Mouse (Mus musculus): ENCODE measurements around the gene 2310011J03Rik. TPM values are rescaled to one million over a fixed set of nuclear protein-coding genes. Genes with fewer than 3 reads are reported as not detected.
A peak's percentile ranks its signal among the peaks of the same experiment; 100 is the strongest.

2310011J03Rik gene
- total RNA-seq, 2 experiments from 2014 or later: 3.7 to 6.1 TPM

DNA sequence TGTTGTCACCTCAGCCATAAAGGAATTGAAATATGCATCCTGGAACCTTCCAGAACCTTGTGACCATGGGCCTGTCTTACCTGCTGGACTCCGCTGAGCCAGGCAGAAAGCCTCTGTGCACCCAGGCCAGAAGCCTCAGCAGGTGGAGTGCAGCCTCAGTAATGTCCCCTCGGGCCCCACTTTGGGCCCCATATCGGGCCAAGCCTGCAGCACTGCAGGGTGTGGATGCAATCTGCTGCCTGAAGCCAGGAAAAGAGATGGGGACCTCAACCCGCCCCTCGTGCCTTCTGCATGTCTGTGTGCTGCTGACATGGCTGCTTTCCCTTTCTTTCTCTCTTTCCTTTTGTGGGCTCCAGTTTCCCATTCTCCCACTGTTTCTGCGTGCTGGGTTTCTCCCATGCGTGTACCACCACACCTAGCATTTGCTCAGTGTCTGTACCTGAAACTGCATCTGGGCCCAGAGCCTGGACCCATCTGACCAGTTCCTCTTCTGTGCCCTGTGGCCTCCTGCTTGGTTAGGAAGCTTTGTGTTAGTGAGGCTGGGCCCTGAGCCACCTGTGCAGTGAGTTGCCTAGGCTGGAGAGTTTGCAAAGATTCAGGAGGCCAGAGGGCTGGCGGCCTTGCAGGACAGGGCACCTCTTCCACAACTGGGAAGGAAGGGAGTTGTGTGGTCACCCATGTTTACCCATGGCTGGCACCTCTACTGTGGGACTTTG lies 48.3 kb downstream of the 2310011J03Rik start:
- no peak for ATAC-seq (replicated peaks; ENCODE audit: low FRiP score, poor library complexity, severe bottlenecking)

DNA sequence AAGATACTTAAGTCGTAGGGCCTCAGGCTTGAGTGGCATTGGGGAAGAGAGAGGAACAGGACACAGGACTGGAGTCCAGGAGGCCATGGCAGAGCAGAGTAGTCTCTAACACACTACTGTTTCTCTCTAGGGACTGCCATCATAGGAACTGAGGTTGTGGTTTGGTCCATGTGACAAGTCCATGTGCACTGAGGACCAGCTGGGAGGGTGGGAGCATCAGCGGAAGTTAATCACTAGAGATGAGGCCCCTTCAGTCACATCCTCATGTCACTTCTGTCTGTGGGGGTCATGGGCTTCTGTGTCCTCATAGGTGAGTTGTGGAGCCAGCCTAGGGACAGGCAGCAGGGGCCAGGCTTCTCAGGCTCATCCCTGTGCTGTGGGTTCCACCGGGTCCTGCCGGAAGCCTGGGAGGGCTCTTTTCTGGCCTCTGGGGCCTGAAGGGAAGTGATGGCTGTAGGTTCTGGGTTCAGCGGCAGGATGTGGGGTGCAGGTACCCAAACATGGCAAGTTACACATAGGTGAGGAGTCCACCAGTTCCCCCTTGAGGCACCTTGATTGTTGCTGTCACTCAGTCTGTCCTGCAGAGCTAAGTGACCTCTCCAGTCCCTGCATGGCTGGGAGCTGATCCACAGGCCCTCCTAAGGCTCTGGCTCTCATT lies 49.0 kb downstream of the 2310011J03Rik start:
- ATAC-seq (replicated peaks; ENCODE audit: low FRiP score, poor library complexity, severe bottlenecking): no peak

DNA sequence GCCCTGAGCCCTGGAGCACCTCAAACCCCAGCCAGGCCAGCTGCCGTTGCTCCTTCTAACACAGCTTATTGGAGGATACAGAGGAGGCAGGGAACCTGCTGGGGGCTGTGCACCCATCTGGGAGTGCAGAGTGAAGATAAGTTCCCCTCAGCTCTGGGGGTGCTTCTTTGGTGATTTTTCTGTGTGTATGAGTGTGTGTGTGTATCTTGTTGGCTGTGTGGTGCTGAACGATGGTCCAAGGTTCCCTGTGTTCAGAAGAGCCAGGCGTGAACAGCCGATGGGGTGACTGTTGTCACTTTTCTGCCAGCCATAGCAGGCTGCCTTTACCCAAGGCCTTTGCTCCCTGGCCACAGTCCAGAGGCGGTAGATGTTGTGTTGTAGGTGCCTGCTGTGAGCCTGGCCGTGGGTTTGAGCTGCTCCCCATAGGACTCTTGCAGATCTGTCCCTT lies 49.6 kb downstream of the 2310011J03Rik start:
- ATAC-seq (replicated peaks; ENCODE audit: low FRiP score, poor library complexity, severe bottlenecking): peak; percentile 36

DNA sequence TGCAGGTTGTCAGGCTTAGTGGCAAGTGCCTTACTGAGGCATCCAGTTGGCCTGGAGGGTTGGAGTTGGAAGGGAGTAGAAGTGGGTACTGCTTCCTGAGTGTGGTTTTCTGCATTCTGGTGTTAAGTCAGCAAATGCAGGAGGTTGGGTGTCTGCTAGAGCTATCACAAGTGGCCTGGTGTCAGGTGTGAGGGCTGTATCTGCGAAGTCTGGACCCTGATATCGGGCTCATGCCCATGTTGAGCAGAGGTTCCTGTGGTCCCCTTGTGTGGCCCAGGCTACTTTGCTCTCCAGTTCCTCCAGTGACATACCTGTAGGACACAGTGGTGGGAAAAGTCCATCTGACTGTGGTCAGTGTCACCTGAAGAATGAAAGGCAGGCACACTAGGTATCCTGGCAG lies 50.2 kb downstream of the 2310011J03Rik start:
- no peak for ATAC-seq (replicated peaks; ENCODE audit: low FRiP score, poor library complexity, severe bottlenecking)

Other genes with a start within 250 kb of the 2310011J03Rik start
- 9.2 and 12.5 TPM in 2 replicates for gene Sbno2, start 215.0 kb downstream of the 2310011J03Rik start, total RNA-seq (2015; ENCODE audit: low replicate concordance)
- gene Sbno2, start 215.0 kb downstream of the 2310011J03Rik start, total RNA-seq (2017; ENCODE audit: low replicate concordance): 17.1 and 20.9 TPM in 2 replicates
- gene Stk11, start 204.7 kb downstream of the 2310011J03Rik start, total RNA-seq (2015; ENCODE audit: low replicate concordance): 47.7 and 60.0 TPM in 2 replicates
- gene Stk11, start 204.7 kb downstream of the 2310011J03Rik start, total RNA-seq (2017; ENCODE audit: low replicate concordance): 152 and 195 TPM in 2 replicates
- gene Atp5d, start 181.9 kb downstream of the 2310011J03Rik start, total RNA-seq (2015; ENCODE audit: low replicate concordance): 43.3 and 48.8 TPM in 2 replicates
- 12.1 and 17.3 TPM in 2 replicates for gene Atp5d, start 181.9 kb downstream of the 2310011J03Rik start, total RNA-seq (2017; ENCODE audit: low replicate concordance)
- not detected in 2 replicates for gene Cbarp, start 179.7 kb downstream of the 2310011J03Rik start, total RNA-seq (2015; ENCODE audit: low replicate concordance)
- not detected in 2 replicates for gene Cbarp, start 179.7 kb downstream of the 2310011J03Rik start, total RNA-seq (2017; ENCODE audit: low replicate concordance)
- gene Midn, start 172.3 kb downstream of the 2310011J03Rik start, total RNA-seq (2015; ENCODE audit: low replicate concordance): 5.0 and 7.7 TPM in 2 replicates
- 3.9 and 7.4 TPM in 2 replicates for gene Midn, start 172.3 kb downstream of the 2310011J03Rik start, total RNA-seq (2017; ENCODE audit: low replicate concordance)
- 3.6 and 3.7 TPM in 2 replicates for gene Cirbp, start 154.6 kb downstream of the 2310011J03Rik start, total RNA-seq (2015; ENCODE audit: low replicate concordance)
- 14.6 and 16.3 TPM in 2 replicates for gene Cirbp, start 154.6 kb downstream of the 2310011J03Rik start, total RNA-seq (2017; ENCODE audit: low replicate concordance)
- gene 1600002K03Rik, start 147.6 kb downstream of the 2310011J03Rik start, total RNA-seq (2015; ENCODE audit: low replicate concordance): 7.5 TPM in 1 of 2 replicates, not detected in the other
- gene 1600002K03Rik, start 147.6 kb downstream of the 2310011J03Rik start, total RNA-seq (2017; ENCODE audit: low replicate concordance): 5.9 TPM in 1 of 2 replicates, not detected in the other
- gene Efna2, start 141.1 kb downstream of the 2310011J03Rik start, total RNA-seq (2015; ENCODE audit: low replicate concordance): not detected in 2 replicates
- not detected in 2 replicates for gene Efna2, start 141.1 kb downstream of the 2310011J03Rik start, total RNA-seq (2017; ENCODE audit: low replicate concordance)
- 1.3 and 4.4 TPM in 2 replicates for gene Mum1, start 94.1 kb downstream of the 2310011J03Rik start, total RNA-seq (2015; ENCODE audit: low replicate concordance)
- 14.7 and 24.0 TPM in 2 replicates for gene Mum1, start 94.1 kb downstream of the 2310011J03Rik start, total RNA-seq (2017; ENCODE audit: low replicate concordance)
- 25.7 and 25.9 TPM in 2 replicates for gene Ndufs7, start 71.4 kb downstream of the 2310011J03Rik start, total RNA-seq (2015; ENCODE audit: low replicate concordance)
- 13.0 and 14.2 TPM in 2 replicates for gene Ndufs7, start 71.4 kb downstream of the 2310011J03Rik start, total RNA-seq (2017; ENCODE audit: low replicate concordance)
- not detected in 2 replicates for gene Gamt, start 59.5 kb downstream of the 2310011J03Rik start, total RNA-seq (2015; ENCODE audit: low replicate concordance)
- 0.77 TPM in 1 of 2 replicates, not detected in the other for gene Gamt, start 59.5 kb downstream of the 2310011J03Rik start, total RNA-seq (2017; ENCODE audit: low replicate concordance)
- 13.8 and 17.1 TPM in 2 replicates for gene Dazap1, start 59.1 kb downstream of the 2310011J03Rik start, total RNA-seq (2015; ENCODE audit: low replicate concordance)
- gene Dazap1, start 59.1 kb downstream of the 2310011J03Rik start, total RNA-seq (2017; ENCODE audit: low replicate concordance): 29.8 and 35.3 TPM in 2 replicates
- 509 and 541 TPM in 2 replicates for gene Rps15, start 28.1 kb downstream of the 2310011J03Rik start, total RNA-seq (2015; ENCODE audit: low replicate concordance)
- 422 and 457 TPM in 2 replicates for gene Rps15, start 28.1 kb downstream of the 2310011J03Rik start, total RNA-seq (2017; ENCODE audit: low replicate concordance)
- gene Apc2, start 24.6 kb downstream of the 2310011J03Rik start, total RNA-seq (2015; ENCODE audit: low replicate concordance): not detected in 2 replicates
- gene Apc2, start 24.6 kb downstream of the 2310011J03Rik start, total RNA-seq (2017; ENCODE audit: low replicate concordance): 0.09 and 0.14 TPM in 2 replicates
- gene Pcsk4, start 9.0 kb upstream of the 2310011J03Rik start, total RNA-seq (2015; ENCODE audit: low replicate concordance): 1.0 TPM in 1 of 2 replicates, not detected in the other
- gene Pcsk4, start 9.0 kb upstream of the 2310011J03Rik start, total RNA-seq (2017; ENCODE audit: low replicate concordance): not detected in 2 replicates
- gene Reep6, start 9.4 kb upstream of the 2310011J03Rik start, total RNA-seq (2015; ENCODE audit: low replicate concordance): 1.7 and 6.0 TPM in 2 replicates
- 2.0 and 4.5 TPM in 2 replicates for gene Reep6, start 9.4 kb upstream of the 2310011J03Rik start, total RNA-seq (2017; ENCODE audit: low replicate concordance)
- 0.21 and 0.77 TPM in 2 replicates for gene Adamtsl5, start 27.9 kb upstream of the 2310011J03Rik start, total RNA-seq (2015; ENCODE audit: low replicate concordance)
- gene Adamtsl5, start 27.9 kb upstream of the 2310011J03Rik start, total RNA-seq (2017; ENCODE audit: low replicate concordance): 0.17 TPM in 1 of 2 replicates, not detected in the other
- not detected in 2 replicates for gene Plk5, start 35.9 kb upstream of the 2310011J03Rik start, total RNA-seq (2015; ENCODE audit: low replicate concordance)
- gene Plk5, start 35.9 kb upstream of the 2310011J03Rik start, total RNA-seq (2017; ENCODE audit: low replicate concordance): not detected in 2 replicates
- gene Mex3d, start 67.1 kb upstream of the 2310011J03Rik start, total RNA-seq (2015; ENCODE audit: low replicate concordance): 1.5 TPM in 1 of 2 replicates, not detected in the other
- gene Mex3d, start 67.1 kb upstream of the 2310011J03Rik start, total RNA-seq (2017; ENCODE audit: low replicate concordance): 0.51 and 0.70 TPM in 2 replicates
- gene Mbd3, start 79.0 kb upstream of the 2310011J03Rik start, total RNA-seq (2015; ENCODE audit: low replicate concordance): 11.9 and 38.4 TPM in 2 replicates
- 10.5 and 21.3 TPM in 2 replicates for gene Mbd3, start 79.0 kb upstream of the 2310011J03Rik start, total RNA-seq (2017; ENCODE audit: low replicate concordance)
- 38.2 and 42.4 TPM in 2 replicates for gene Uqcr11, start 86.3 kb upstream of the 2310011J03Rik start, total RNA-seq (2015; ENCODE audit: low replicate concordance)
- gene Uqcr11, start 86.3 kb upstream of the 2310011J03Rik start, total RNA-seq (2017; ENCODE audit: low replicate concordance): 56.0 and 60.8 TPM in 2 replicates
- 30.7 and 31.1 TPM in 2 replicates for gene Tcf3, start 113.1 kb upstream of the 2310011J03Rik start, total RNA-seq (2015; ENCODE audit: low replicate concordance)
- gene Tcf3, start 113.1 kb upstream of the 2310011J03Rik start, total RNA-seq (2017; ENCODE audit: low replicate concordance): 27.9 and 39.6 TPM in 2 replicates
- gene Onecut3, start 174.3 kb upstream of the 2310011J03Rik start, total RNA-seq (2015; ENCODE audit: low replicate concordance): not detected in 2 replicates
- gene Onecut3, start 174.3 kb upstream of the 2310011J03Rik start, total RNA-seq (2017; ENCODE audit: low replicate concordance): not detected in 2 replicates
- gene Atp8b3, start 218.6 kb upstream of the 2310011J03Rik start, total RNA-seq (2015; ENCODE audit: low replicate concordance): not detected in 2 replicates
- 0.43 TPM in 1 of 2 replicates, not detected in the other for gene Atp8b3, start 218.6 kb upstream of the 2310011J03Rik start, total RNA-seq (2017; ENCODE audit: low replicate concordance)
- gene Rexo1, start 241.0 kb upstream of the 2310011J03Rik start, total RNA-seq (2015; ENCODE audit: low replicate concordance): 18.0 and 20.2 TPM in 2 replicates
- gene Rexo1, start 241.0 kb upstream of the 2310011J03Rik start, total RNA-seq (2017; ENCODE audit: low replicate concordance): 10.7 and 12.0 TPM in 2 replicates

Data from erythroblast, adult 5-6 weeks (primary cell).